Mouse (Mus musculus) cerebellum, adult (tissue): ENCODE measurements around the gene Rpl23.

Source experiments
- ATAC-seq: cut with Nextera tagmentation; 2 replicates; pipeline ENCODE4 v1.9.2; 2017; ENCODE audit warnings: mild to moderate bottlenecking, moderate library complexity, mixed read lengths; ENCODE audit not compliant: insufficient number of reproducible peaks, low FRiP score, low TSS enrichment

Gene Rpl23

GRCm38 (mm10) chr11:97733689-97734088 is 48.5 kb downstream of the Rpl23 start:
- ATAC-seq = no peak

DNA sequence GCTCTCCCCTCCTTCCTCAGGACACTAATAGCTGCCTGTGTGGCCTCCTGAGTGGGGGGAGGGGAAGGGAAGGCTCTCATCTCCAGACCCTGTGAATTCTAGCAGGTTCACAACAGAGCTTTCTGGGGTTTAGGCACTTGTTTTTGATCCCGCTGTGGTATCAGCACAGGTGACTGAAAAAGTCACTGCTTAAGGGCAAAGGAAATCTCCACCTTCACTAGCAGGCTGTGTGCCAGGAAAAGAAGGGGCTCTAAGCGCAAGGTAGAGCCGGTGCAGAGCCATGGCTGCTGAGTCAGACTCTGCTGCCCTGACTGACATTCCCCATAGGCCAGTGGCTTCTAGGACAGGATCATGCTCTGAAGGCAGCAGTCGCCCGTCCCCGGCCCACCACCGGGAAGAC is 53.5 kb downstream of the Rpl23 start:
- no peak for ATAC-seq

DNA sequence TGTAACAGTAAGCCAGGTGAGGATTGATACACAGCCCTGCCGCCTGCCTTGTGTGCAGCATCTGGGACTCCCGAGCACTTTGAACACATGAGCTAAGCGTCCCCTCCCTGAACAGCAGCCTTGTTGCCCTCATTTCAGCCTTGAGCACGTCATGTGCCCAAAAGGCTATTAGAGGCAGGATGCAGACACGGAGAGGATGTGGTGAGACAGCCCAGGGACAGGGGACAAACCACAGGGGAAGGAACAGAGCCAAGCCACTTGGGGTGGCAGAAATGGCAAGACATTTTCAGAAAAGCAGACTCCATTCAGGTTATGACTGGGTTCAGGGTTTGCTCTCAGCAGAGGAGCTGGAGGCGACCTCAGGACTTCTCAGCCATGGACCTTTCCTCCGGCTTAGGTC is 53.9 kb downstream of the Rpl23 start:
- no peak for ATAC-seq
